In genomic region chr3:33916318-33916717, GRCm38 (mm10) we compare ENCODE assay signal across 15 mouse cellular contexts.
"Had no signal": no experiment of that assay in that cellular context is flagged by ENCODE, and none has a peak within 500 bp of the region (broad histone marks: within the 10 kb centered on the region; RNA-seq: fewer than 3 reads in every experiment).

No protein-coding gene starts in this region.

- DNase-seq: kidney, adult 2 months; kidney, postnatal 25 days; layer of hippocampus, postnatal 36 days; liver; liver, embryonic 13.5 days; liver, postnatal 0 days; lung, postnatal 14 days; right cerebral cortex, postnatal 14 days; thymus, adult 2 months; thymus, postnatal 36 days had no signal

- H3K9me3 ChIP-seq: liver, embryonic 13.5 days; lung, embryonic 15.5 days; midbrain, embryonic 12.5 days had no signal

- H3K9ac ChIP-seq: limb, embryonic 12.5 days; liver, embryonic 13.5 days; liver, postnatal 0 days; lung, embryonic 15.5 days; midbrain, embryonic 12.5 days had no signal

- H3K4me3 ChIP-seq: limb, embryonic 12.5 days; liver, embryonic 13.5 days; lung, embryonic 15.5 days; megakaryocyte, embryonic 14.5 days; midbrain, embryonic 12.5 days had no signal

- H3K36me3 ChIP-seq: limb, embryonic 12.5 days; liver, embryonic 13.5 days; lung, embryonic 15.5 days; midbrain, embryonic 12.5 days had no signal

- H3K27me3 ChIP-seq: limb, embryonic 12.5 days; liver, embryonic 13.5 days; lung, embryonic 15.5 days; megakaryocyte, embryonic 14.5 days had no signal

- H3K4me2 ChIP-seq: limb, embryonic 12.5 days; liver, embryonic 13.5 days; lung, embryonic 15.5 days; midbrain, embryonic 12.5 days had no signal

- H3K4me1 ChIP-seq: limb, embryonic 12.5 days; liver, embryonic 13.5 days; megakaryocyte, embryonic 14.5 days; midbrain, embryonic 12.5 days had no signal

- H3K27ac ChIP-seq: limb, embryonic 12.5 days; lung, embryonic 15.5 days; macrophage; midbrain, embryonic 12.5 days had no signal

- ATAC-seq: liver, postnatal 0 days had no signal
